Mouse (Mus musculus): ENCODE measurements around the gene Palm.

- TF ChIP-seq EP300 (IDR thresholded peaks at IDR 0.05; ENCODE audit: low read depth) = no peak
- no peak for TF ChIP-seq CTCF (IDR thresholded peaks at IDR 0.05; ENCODE audit: low read depth)
Measured at GRCm38 (mm10) chr10:79760603-79761143, 32.7 kb upstream of the Palm start.
